Mouse (Mus musculus) liver (tissue): ENCODE measurements around the gene Nudt3.

Source experiments
- DNase-seq: peaks from one replicate; pipeline ENCODE4 v3.0.0-alpha.2; 2020; ENCODE audit warnings: mixed read lengths

The Nudt3 gene

GRCm38 (mm10) chr17:27596376-27597190, 26.7 kb downstream of the Nudt3 start:
- DNase-seq = no peak

- DNase-seq = no peak
Observed at GRCm38 (mm10) chr17:27595659-27596375, 27.5 kb downstream of the Nudt3 start.

GRCm38 (mm10) chr17:27592565-27592910, 30.8 kb downstream of the Nudt3 start:
- no peak for DNase-seq

- DNase-seq = no peak
Observed at GRCm38 (mm10) chr17:27591826-27592564, 31.3 kb downstream of the Nudt3 start.

GRCm38 (mm10) chr17:27588231-27588630, 35.1 kb downstream of the Nudt3 start:
- no peak for DNase-seq

- DNase-seq = no peak
Observed at GRCm38 (mm10) chr17:27587252-27587651, 36.0 kb downstream of the Nudt3 start.

- DNase-seq = no peak
Observed at GRCm38 (mm10) chr17:27586661-27587060, 36.6 kb downstream of the Nudt3 start.

GRCm38 (mm10) chr17:27583185-27583894, 40.0 kb downstream of the Nudt3 start:
- DNase-seq = peak; percentile 60

GRCm38 (mm10) chr17:27580392-27581068, 42.8 kb downstream of the Nudt3 start:
- peak; percentile 63 for DNase-seq

- no peak for DNase-seq
Observed at GRCm38 (mm10) chr17:27579816-27580215, 43.5 kb downstream of the Nudt3 start.

- no peak for DNase-seq
Observed at GRCm38 (mm10) chr17:27578487-27578886, 44.8 kb downstream of the Nudt3 start.

GRCm38 (mm10) chr17:27577468-27577867, 45.8 kb downstream of the Nudt3 start:
- DNase-seq = no peak

GRCm38 (mm10) chr17:27576056-27576455, 47.2 kb downstream of the Nudt3 start:
- DNase-seq = no peak

GRCm38 (mm10) chr17:27575116-27575776, 48.0 kb downstream of the Nudt3 start:
- no peak for DNase-seq

- peak; percentile 2 for DNase-seq
Observed at GRCm38 (mm10) chr17:27574470-27575115, 48.7 kb downstream of the Nudt3 start.

GRCm38 (mm10) chr17:27573772-27574320, 49.4 kb downstream of the Nudt3 start:
- DNase-seq = peak; percentile 35

GRCm38 (mm10) chr17:27571315-27571714, 52.0 kb downstream of the Nudt3 start:
- DNase-seq = no peak

- no peak for DNase-seq
Observed at GRCm38 (mm10) chr17:27568228-27568627, 55.1 kb downstream of the Nudt3 start.

GRCm38 (mm10) chr17:27565942-27566267, 57.4 kb downstream of the Nudt3 start:
- no peak for DNase-seq

- peak; percentile 96 for DNase-seq
Observed at GRCm38 (mm10) chr17:27565163-27565941, 57.9 kb downstream of the Nudt3 start, which contains the start of gene AI413582. Gene AI413582 (minus strand): TSS chr17:27565756.
